Mouse (Mus musculus) right cerebral cortex, adult 2 months (tissue): ENCODE measurements around the gene Suox.
"Not testable (repeated sequence)": the region's sequence is repeated elsewhere in the genome, so short reads cannot be mapped to it uniquely, and the experiment has no call there.

Experiments
- DNase-seq, 2 experiments: peaks; one replicate each; pipeline ENCODE4 v3.0.0; 2021 to 2022; ENCODE audit warnings: low spot score in 2 of 2

The Suox gene

GRCm38 (mm10) chr10:128673763-128674468, at the start of gene Suox:
TSS of gene Suox (minus strand) at chr10:128674073.
- peak; percentile 80 to 84 for DNase-seq

GRCm38 (mm10) chr10:128715559-128716537, 42.0 kb upstream of the Suox start:
- DNase-seq = no peak

DNA sequence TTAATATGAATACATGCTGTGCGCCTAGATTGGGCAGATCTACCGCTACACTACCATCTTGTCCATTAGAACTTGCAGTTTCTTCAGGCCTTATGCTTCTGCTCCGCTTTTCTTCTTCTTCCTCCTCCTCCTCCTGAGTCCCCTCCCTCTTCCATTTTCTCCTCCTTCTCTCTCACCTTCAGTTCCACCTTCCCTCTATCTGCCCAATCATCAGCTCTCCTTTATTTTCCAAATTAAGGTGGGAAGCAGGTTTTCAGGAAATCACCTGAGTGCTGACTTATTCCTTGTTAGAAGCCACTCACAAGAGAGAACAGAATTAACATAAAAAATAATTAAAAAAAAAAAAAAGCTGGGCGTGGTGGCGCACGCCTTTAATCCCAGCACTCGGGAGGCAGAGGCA, 37.4 kb upstream of the Suox start:
- DNase-seq = not testable (repeated sequence)

DNA sequence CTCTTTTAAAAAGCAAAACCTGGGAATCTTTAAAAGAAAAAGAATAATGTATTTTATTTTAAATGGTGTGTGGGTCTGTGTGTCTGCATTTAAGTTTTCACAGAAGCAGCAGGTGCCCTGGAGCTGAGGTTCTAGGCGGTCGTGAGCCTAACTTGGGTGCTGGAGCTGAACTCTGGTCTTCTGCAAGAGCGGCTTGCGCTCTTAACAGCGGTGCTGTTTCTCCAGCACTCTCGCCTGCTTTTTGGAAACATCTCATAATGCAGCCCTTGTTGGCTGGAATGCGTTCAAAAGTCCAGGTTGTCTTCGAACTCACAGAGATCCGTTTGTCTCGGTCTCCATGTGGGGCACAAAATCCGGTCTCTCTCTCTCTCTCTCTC, 31.4 kb upstream of the Suox start:
- DNase-seq = no peak

GRCm38 (mm10) chr10:128704491-128705316, 30.8 kb upstream of the Suox start, which contains the start of gene Cdk2:
TSS of gene Cdk2 (minus strand) at chr10:128705031.
- peak; percentile 75 to 79 for DNase-seq

GRCm38 (mm10) chr10:128703895-128704294, 30.0 kb upstream of the Suox start, which contains the start of gene Pmel:
TSS of gene Pmel (plus strand) at chr10:128704195.
- DNase-seq = no peak

DNA sequence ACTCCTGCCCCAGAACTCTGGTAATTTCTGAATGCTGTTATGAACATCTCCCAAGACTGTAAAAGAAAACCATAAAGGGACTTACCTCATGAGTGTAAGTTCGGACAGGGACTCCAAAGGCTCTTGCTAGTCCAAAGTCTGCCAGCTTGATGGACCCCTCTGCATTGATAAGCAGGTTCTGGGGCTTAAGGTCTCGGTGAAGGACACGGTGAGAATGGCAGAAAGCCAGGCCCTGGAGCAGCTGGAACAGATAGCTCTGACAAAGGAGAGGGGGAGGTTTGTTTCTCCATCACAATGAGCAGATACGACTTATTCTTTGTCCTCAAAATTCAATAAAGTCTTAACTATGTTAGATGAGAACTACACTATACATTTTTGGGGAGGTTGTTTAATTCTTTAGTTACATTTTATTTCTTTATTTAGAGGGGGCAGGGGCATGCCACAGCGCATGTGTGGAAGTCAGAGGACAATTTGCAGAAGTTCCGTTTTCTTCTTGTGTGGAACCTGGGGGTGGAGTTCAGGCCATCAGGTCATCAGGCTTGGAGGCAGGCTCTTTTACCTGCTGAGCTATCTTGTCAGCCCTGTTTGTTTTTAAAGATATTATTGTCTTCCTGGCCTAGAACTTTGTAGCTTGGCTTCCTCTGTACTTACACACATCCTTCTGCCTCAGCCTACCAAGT, 28.6 kb upstream of the Suox start:
- no peak for DNase-seq

DNA sequence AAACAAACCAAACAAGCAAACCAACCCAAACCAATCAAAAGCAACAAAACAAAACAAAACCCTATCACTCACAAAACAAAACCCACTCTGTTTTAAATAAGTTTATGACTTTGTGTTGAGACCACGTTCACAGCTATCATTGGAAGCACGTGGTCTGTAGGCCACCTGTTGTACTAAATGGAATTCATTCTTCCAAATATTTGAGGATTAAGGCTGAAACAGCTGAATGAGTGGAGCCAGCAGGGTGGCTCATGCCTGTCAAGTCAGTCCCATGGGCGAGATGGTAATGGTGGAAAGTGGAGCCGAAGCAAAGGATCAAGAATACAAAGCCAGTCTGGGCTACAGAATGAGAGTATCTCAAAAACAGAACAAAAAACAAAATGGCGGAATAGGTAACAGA, 26.8 kb upstream of the Suox start:
- DNase-seq = no peak

DNA sequence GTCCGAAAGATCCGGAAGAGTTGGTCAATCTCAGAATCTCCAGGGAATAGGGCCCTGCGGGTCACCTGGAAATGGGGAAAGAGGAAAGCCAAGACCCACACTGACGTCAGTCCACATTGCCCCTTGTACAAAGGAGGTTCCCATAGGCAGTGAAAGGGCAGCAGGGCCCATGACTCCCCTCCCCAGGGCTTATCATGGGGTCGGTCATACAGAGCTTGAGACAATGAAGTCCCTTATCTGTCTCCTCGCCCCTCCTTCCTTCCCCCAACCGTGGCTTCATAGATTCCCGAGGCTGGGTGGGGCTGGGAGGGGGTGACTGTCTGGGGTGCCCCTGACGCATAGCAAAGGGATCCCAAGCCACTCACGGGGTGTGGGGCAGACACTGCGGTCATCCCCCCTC, 25.7 kb upstream of the Suox start:
- DNase-seq = no peak

- no peak for DNase-seq
Observed at GRCm38 (mm10) chr10:128699006-128699405, 25.1 kb upstream of the Suox start.

- DNase-seq = no peak
Observed at GRCm38 (mm10) chr10:128697072-128697725, 23.3 kb upstream of the Suox start.

DNA sequence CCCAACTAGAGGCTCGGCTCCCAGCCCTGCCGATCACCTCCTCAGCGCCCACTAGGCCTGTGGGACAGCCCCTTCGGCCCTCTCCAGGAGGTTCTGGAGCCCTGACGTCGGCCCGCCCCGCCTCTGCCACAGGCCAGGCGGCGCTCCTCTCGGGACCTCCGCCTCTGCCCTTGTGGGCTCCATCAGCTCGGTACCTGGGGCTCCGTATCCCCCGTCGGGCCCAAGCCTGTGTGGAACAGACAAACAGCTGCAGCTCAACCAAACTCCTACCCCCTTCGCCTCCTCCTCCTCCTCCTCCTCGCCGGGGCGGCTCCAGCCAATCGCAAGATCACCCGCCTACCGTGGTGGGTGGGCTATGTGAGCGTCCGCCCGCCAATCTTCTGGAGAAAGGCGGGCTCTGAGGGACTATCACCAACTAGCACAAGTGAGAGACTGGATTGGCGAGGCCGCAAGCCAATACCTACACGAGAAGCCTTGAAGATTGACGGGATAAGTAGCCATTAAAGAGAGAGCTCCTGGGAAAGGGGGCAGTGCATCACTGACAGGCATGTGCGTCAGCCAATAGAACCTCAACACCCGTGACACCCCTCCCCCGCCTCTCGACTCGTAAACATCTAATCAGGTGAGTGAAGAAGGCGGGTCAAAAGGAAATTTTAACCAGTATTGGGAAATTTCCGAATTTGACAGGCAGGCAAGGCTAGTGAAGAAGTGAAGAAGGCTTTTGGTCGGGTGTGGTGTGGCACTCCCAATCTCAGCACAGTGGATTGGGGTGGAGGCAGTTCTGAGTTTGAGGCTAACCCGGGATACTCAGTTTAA, 22.3 kb upstream of the Suox start, which contains the start of gene Rab5b:
Gene Rab5b, minus strand, starts transcription at position 273 of the 816 bp plus-strand sequence.
- peak; percentile 99 to 100 for DNase-seq

GRCm38 (mm10) chr10:128695411-128695991, 21.6 kb upstream of the Suox start:
- DNase-seq = no peak

DNA sequence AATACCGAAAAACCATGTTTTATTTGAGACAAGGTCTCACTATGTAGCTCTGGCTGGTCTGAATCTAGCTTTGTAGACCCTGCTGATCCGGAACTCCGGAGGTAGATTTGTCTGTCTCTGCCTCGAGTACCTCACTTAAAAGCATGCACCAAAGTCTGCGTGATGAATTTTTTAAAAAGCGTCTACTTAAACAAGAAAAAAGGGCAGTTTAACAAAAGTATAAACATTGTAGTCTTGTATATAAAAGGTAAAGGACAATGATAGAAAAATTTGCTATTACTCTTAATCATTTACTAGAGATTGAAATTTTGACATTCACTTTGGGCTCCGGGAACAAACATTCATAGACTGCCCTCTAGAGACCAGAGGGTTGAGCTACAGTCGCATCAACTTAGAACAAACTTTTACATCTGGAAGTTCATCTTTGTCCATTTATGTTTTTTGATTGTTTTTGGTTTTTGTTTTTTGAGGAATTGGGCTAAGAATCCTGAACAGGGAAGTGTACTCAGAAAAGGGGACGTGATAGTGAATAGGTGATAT, 666 bp upstream of the Suox start:
- DNase-seq = no peak

GRCm38 (mm10) chr10:128671148-128671547, 2.7 kb downstream of the Suox start:
- no peak for DNase-seq

DNA sequence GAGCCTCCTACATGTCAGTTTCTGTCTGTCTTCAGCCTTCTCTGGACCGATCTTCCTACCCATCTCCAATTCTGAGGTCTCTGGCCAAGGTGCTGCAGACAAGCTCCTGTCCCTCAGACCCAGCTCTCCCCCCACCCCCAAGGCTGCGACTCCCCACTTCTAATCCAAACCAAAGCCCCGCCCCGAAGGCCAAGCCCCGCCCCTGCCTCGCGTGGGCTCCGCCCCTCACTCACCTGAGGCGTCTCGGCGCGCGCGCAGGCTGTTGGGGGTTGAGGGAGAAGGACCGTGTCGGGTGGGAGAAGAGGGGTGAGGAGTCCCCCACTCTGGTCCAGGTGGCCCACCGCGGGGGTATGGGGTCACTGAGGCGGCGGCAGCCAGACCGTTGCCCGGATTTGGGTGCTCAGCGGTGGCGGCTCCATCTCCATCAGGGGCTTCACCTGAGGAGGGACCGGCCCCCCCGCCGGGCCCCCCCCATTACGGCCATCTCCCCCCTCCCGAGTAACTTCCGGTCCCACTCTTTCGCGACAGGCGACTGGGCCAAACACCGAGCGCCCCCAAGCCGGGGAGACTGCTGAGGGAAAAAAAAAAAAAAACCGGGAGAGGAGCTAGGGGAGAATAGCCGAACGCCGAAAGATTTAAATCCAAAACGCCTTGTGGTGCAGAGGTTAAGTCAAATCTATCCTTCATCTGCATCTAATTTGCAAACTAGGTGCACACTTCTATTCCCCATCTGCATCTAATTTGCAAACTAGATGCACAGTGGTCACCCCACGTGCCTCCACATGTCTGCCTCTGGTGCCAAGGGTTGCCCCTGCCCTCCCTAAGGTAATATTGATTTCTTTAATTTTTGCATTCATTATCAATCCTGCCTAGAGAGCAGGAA, 4.8 kb downstream of the Suox start:
- peak; percentile 64 to 65 for DNase-seq

DNA sequence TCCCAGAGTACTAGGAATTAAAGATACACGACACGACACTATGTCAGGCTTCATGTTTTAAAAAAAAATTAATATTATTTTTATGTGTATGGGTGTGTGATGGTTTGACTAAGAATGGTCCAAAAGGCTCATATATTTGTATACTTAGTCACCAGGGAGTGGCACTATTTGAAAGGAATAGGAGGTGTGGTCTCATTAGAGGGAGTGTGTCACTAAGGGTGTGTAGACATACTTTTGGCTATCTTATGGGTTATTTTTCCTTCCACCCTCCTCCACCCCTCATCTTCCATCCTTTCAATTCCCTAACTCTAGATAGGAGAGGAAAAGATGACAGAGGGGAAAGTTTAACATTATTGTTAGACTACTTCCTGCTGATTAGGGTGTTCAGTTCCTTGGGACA, 8.1 kb downstream of the Suox start:
- no peak for DNase-seq

- DNase-seq = no peak
Observed at GRCm38 (mm10) chr10:128665307-128665706, 8.6 kb downstream of the Suox start.
